Comparison of ENCODE assay signal across 8 mouse cellular contexts in the genomic region with DNA sequence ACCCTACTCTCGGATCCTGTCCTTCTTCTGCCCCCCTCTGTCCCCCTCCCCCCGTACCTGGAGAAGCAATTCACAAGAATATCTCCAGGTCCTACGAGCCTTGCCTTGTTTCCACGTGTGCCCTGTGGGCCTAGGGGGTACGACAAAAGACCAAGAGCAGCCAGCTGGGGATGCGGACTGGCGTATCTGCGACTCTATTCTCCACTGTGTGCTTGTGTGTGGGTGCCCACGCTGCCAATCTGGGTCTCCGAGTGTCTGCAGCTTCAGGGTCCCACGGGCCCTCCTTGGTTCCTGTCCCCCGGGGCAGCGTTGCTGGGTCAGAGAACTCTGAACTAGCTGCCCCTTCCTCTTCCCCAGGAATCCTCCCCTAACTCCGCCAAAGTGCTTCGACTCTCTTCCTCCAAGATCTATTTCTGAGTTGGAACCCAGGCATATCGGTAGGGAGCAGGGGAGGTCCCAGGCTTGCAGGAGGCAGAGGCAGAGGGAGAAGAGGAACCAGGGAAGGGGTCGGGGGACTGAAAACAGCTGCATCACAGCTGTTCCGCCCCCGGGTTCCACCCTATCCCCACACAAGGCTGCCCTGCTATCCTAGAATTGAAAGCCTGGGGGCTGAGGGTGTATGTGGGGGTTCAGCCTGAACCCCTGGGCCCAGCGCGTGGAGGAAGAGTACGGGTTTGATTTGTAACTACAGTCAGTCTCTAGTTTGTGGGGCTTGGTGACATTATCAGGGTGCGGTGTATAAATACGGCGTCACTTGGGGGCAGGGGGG. TPM values are rescaled to one million over a fixed set of nuclear protein-coding genes. Genes with fewer than 3 reads are reported as not detected.
DNase-seq lines count a peak whose midpoint lies in the region; ATAC-seq and TF ChIP-seq lines count a peak whose summit lies in the region.

No protein-coding gene starts in this region.

- H3K4me1 ChIP-seq in forebrain, embryonic 10.5 days: peaks cover 69% of the 10 kb centered on the region
- peaks cover 17% of the 10 kb centered on the region for H3K4me1 ChIP-seq in forebrain, embryonic 11.5 days (replicated peaks; ENCODE audit: control insufficient read depth, insufficient read depth, low read length)
- peaks cover 43% of the 10 kb centered on the region for H3K4me1 ChIP-seq in liver, embryonic 12.5 days
- peaks cover 32% of the 10 kb centered on the region for H3K4me1 ChIP-seq in liver, embryonic 11.5 days (replicated peaks; ENCODE audit: control insufficient read depth, insufficient read depth, low read length)
- peaks cover 34% of the 10 kb centered on the region for H3K4me1 ChIP-seq in intestine, embryonic 14.5 days (replicated peaks; ENCODE audit: control insufficient read depth, insufficient read depth, low read length)
- peaks cover 71% of the 10 kb centered on the region for H3K4me1 ChIP-seq in olfactory bulb, adult 2 months (ENCODE audit: control insufficient read depth, insufficient read depth, low read length)

- peaks cover 76% of the 10 kb centered on the region for H3K27me3 ChIP-seq in forebrain, embryonic 10.5 days (ENCODE audit: poor library complexity, severe bottlenecking)
- peaks cover 28% of the 10 kb centered on the region for H3K27me3 ChIP-seq in forebrain, embryonic 11.5 days (ENCODE audit: control insufficient read depth, insufficient read depth, low read length)
- H3K27me3 ChIP-seq in liver, embryonic 12.5 days (replicated peaks): peaks cover 79% of the 10 kb centered on the region
- peaks cover 46% of the 10 kb centered on the region for H3K27me3 ChIP-seq in liver, embryonic 11.5 days (replicated peaks; ENCODE audit: control insufficient read depth, insufficient read depth, low read length)
- peaks cover 10% of the 10 kb centered on the region for H3K27me3 ChIP-seq in intestine, embryonic 14.5 days (replicated peaks; ENCODE audit: control insufficient read depth, insufficient read depth, low read length)

- DNase-seq in forebrain, embryonic 10.5 days (ENCODE audit: extremely low spot score, low spot score): no peak
- DNase-seq in forebrain, embryonic 11.5 days (ENCODE audit: low spot score): no peak
- DNase-seq in liver, embryonic 11.5 days (ENCODE audit: low spot score): no peak
- no peak for DNase-seq in intestine, embryonic 14.5 days (ENCODE audit: low spot score)
- DNase-seq in cerebellum, adult 9-10 months: no peak
- DNase-seq in right cerebral cortex, adult 18-20 months: no peak

- 65% methylated on average over 25 of the region's 25 CpGs for WGBS in forebrain, embryonic 10.5 days
- 56% methylated on average over 25 of the region's 25 CpGs for WGBS in forebrain, embryonic 11.5 days
- WGBS in liver, embryonic 12.5 days (ENCODE audit: insufficient replicate concordance): 60% methylated on average over 25 of the region's 25 CpGs
- 61% methylated on average over 25 of the region's 25 CpGs for WGBS in liver, embryonic 11.5 days
- 64% methylated on average over 25 of the region's 25 CpGs for WGBS in intestine, embryonic 14.5 days
- 33% methylated on average over 25 of the region's 25 CpGs for WGBS in olfactory bulb, adult 2 months

- H3K9me3 ChIP-seq in forebrain, embryonic 10.5 days: no peaks in the 10 kb centered on the region
- H3K9me3 ChIP-seq in forebrain, embryonic 11.5 days (ENCODE audit: control insufficient read depth, low read length): no peaks in the 10 kb centered on the region
- no peaks in the 10 kb centered on the region for H3K9me3 ChIP-seq in liver, embryonic 12.5 days (replicated peaks)
- H3K9me3 ChIP-seq in liver, embryonic 11.5 days (ENCODE audit: control insufficient read depth, low read length): no peaks in the 10 kb centered on the region
- H3K9me3 ChIP-seq in intestine, embryonic 14.5 days (ENCODE audit: control insufficient read depth, low read length): no peaks in the 10 kb centered on the region

- no peak overlapping the region for H3K9ac ChIP-seq in forebrain, embryonic 11.5 days (ENCODE audit: low read length)
- H3K9ac ChIP-seq in liver, embryonic 12.5 days: no peak overlapping the region
- H3K9ac ChIP-seq in liver, embryonic 11.5 days (ENCODE audit: low read depth, low read length): no peak overlapping the region
- no peak overlapping the region for H3K9ac ChIP-seq in intestine, embryonic 14.5 days (ENCODE audit: low read length)

- H3K27ac ChIP-seq in forebrain, embryonic 10.5 days: no peak overlapping the region
- H3K27ac ChIP-seq in forebrain, embryonic 11.5 days (ENCODE audit: low read depth, low read length): no peak overlapping the region
- no peak overlapping the region for H3K27ac ChIP-seq in liver, embryonic 12.5 days
- H3K27ac ChIP-seq in liver, embryonic 11.5 days (ENCODE audit: low read depth, low read length): no peak overlapping the region; the same call in 1 of the 2 replicates
- H3K27ac ChIP-seq in intestine, embryonic 14.5 days (ENCODE audit: low read depth): no peak overlapping the region
- peak overlapping the region; percentile 1 for H3K27ac ChIP-seq in olfactory bulb, adult 2 months (ENCODE audit: insufficient read depth, low read depth, low read length)

- no peak overlapping the region for H3K4me2 ChIP-seq in forebrain, embryonic 11.5 days (ENCODE audit: low read depth, low read length, severe bottlenecking)
- H3K4me2 ChIP-seq in liver, embryonic 12.5 days: peak overlapping the region; percentile 68; the same call in 1 of the 2 replicates
- no peak overlapping the region; the same call in 1 of the 2 replicates for H3K4me2 ChIP-seq in liver, embryonic 11.5 days
- peak overlapping the region; percentile 91 for H3K4me2 ChIP-seq in intestine, embryonic 14.5 days (ENCODE audit: low read length)

- no peaks in the 10 kb centered on the region for H3K36me3 ChIP-seq in forebrain, embryonic 10.5 days (replicated peaks)
- no peaks in the 10 kb centered on the region for H3K36me3 ChIP-seq in forebrain, embryonic 11.5 days (ENCODE audit: control insufficient read depth, insufficient read depth, low read length)
- no peaks in the 10 kb centered on the region for H3K36me3 ChIP-seq in liver, embryonic 12.5 days
- no peaks in the 10 kb centered on the region for H3K36me3 ChIP-seq in liver, embryonic 11.5 days (ENCODE audit: control insufficient read depth, insufficient read depth, low read length)
- H3K36me3 ChIP-seq in intestine, embryonic 14.5 days (ENCODE audit: control insufficient read depth, insufficient read depth, low read length): no peaks in the 10 kb centered on the region

- no peak for TF ChIP-seq CTCF in olfactory bulb, adult 2 months (IDR thresholded peaks at IDR 0.05; ENCODE audit: insufficient read depth, low read depth, low read length)

- no peak for TF ChIP-seq POLR2A in olfactory bulb, adult 2 months (IDR thresholded peaks at IDR 0.05; ENCODE audit: insufficient read depth, low read depth, low read length)

- peak overlapping the region; percentile 65; the same call in 1 of the 2 replicates for H3K4me3 ChIP-seq in forebrain, embryonic 10.5 days
- no peak overlapping the region for H3K4me3 ChIP-seq in forebrain, embryonic 11.5 days (ENCODE audit: low read depth, low read length)
- no peak overlapping the region for H3K4me3 ChIP-seq in liver, embryonic 12.5 days
- H3K4me3 ChIP-seq in liver, embryonic 11.5 days (ENCODE audit: low read depth, low read length): no peak overlapping the region
- peak overlapping the region; percentile 53; the same call in 1 of the 2 replicates for H3K4me3 ChIP-seq in intestine, embryonic 14.5 days (ENCODE audit: low read depth, low read length)
- H3K4me3 ChIP-seq in olfactory bulb, adult 2 months (ENCODE audit: insufficient read depth, low read depth, low read length): peak overlapping the region; percentile 68

- no peak for ATAC-seq in forebrain, embryonic 11.5 days (replicated peaks; ENCODE audit: low FRiP score)
- ATAC-seq in liver, embryonic 12.5 days: no peak
- ATAC-seq in liver, embryonic 11.5 days (replicated peaks; ENCODE audit: low FRiP score): no peak
- no peak for ATAC-seq in intestine, embryonic 14.5 days (replicated peaks; ENCODE audit: low FRiP score, low TSS enrichment, low read depth)

RNA-seq across cellular contexts. Expression of gene Prcd, which starts 0.8 kb away (rescaled TPM):
- polyA plus RNA-seq in forebrain, embryonic 10.5 days (2016; fragmentation: Nextera tagmentation; extraction: Ambion mirVana): 0.62 and 1.1 TPM in 2 replicates
- 0.23 and 0.67 TPM in 2 replicates for polyA plus RNA-seq in forebrain, embryonic 11.5 days (2014; fragmentation: Nextera tagmentation; extraction: Ambion mirVana)
- 0.19 and 0.41 TPM in 2 replicates for polyA plus RNA-seq in liver, embryonic 12.5 days (2016; fragmentation: Nextera tagmentation; extraction: Ambion mirVana)
- 0.62 and 0.74 TPM in 2 replicates for polyA plus RNA-seq in liver, embryonic 11.5 days (2014; fragmentation: Nextera tagmentation; extraction: Ambion mirVana)
- 0.75 and 1.8 TPM in 2 replicates for polyA plus RNA-seq in intestine, embryonic 14.5 days (2014; fragmentation: Nextera tagmentation; extraction: Ambion mirVana)
- polyA plus RNA-seq in olfactory bulb, adult 2 months (2012; ENCODE audit: insufficient read depth, insufficient read length, low replicate concordance, missing spikeins): not detected in 2 replicates

RNA-seq across cellular contexts. Expression of gene Cygb, which starts 1.6 kb away (rescaled TPM):
- polyA plus RNA-seq in forebrain, embryonic 10.5 days (2016; fragmentation: Nextera tagmentation; extraction: Ambion mirVana): 2.5 and 2.9 TPM in 2 replicates
- polyA plus RNA-seq in forebrain, embryonic 11.5 days (2014; fragmentation: Nextera tagmentation; extraction: Ambion mirVana): 1.7 TPM in 2 replicates
- polyA plus RNA-seq in liver, embryonic 12.5 days (2016; fragmentation: Nextera tagmentation; extraction: Ambion mirVana): 0.83 and 1.2 TPM in 2 replicates
- 2.0 and 2.5 TPM in 2 replicates for polyA plus RNA-seq in liver, embryonic 11.5 days (2014; fragmentation: Nextera tagmentation; extraction: Ambion mirVana)
- 14.5 and 16.4 TPM in 2 replicates for polyA plus RNA-seq in intestine, embryonic 14.5 days (2014; fragmentation: Nextera tagmentation; extraction: Ambion mirVana)
- polyA plus RNA-seq in olfactory bulb, adult 2 months (2012; ENCODE audit: insufficient read depth, insufficient read length, low replicate concordance, missing spikeins): not detected in 2 replicates

RNA-seq across cellular contexts. Expression of gene Rhbdf2, which starts 25.7 kb away (rescaled TPM):
- polyA plus RNA-seq in forebrain, embryonic 10.5 days (2016; fragmentation: Nextera tagmentation; extraction: Ambion mirVana): 3.5 and 4.0 TPM in 2 replicates
- 2.5 and 2.7 TPM in 2 replicates for polyA plus RNA-seq in forebrain, embryonic 11.5 days (2014; fragmentation: Nextera tagmentation; extraction: Ambion mirVana)
- 8.0 and 8.5 TPM in 2 replicates for polyA plus RNA-seq in liver, embryonic 12.5 days (2016; fragmentation: Nextera tagmentation; extraction: Ambion mirVana)
- polyA plus RNA-seq in liver, embryonic 11.5 days (2014; fragmentation: Nextera tagmentation; extraction: Ambion mirVana): 9.9 and 10.6 TPM in 2 replicates
- polyA plus RNA-seq in intestine, embryonic 14.5 days (2014; fragmentation: Nextera tagmentation; extraction: Ambion mirVana): 5.7 and 5.9 TPM in 2 replicates
- polyA plus RNA-seq in olfactory bulb, adult 2 months (2012; ENCODE audit: insufficient read depth, insufficient read length, low replicate concordance, missing spikeins): not detected in 2 replicates

Comparison
In these comparisons a context has a peak if more than half of its experiments do, and no peak if none do; other contexts are left out.
1. H3K4me3 ChIP-seq: peak in forebrain, embryonic 10.5 days (single experiment), intestine, embryonic 14.5 days (single experiment) and olfactory bulb, adult 2 months (single experiment); none in forebrain, embryonic 11.5 days (single experiment), liver, embryonic 12.5 days (single experiment) and liver, embryonic 11.5 days (single experiment).
2. H3K4me2 ChIP-seq: peak in liver, embryonic 12.5 days (single experiment) and intestine, embryonic 14.5 days (single experiment); none in forebrain, embryonic 11.5 days (single experiment) and liver, embryonic 11.5 days (single experiment).